Mouse (Mus musculus): ENCODE data around the gene Sarnp. TPM values are rescaled to one million over a fixed set of nuclear protein-coding genes. Genes with fewer than 3 reads are reported as not detected.

Gene Sarnp
- polyA plus RNA-seq, 1 experiment = 45.2 TPM

GRCm38 (mm10) chr10:128923013-128923691 is 106.0 kb downstream of the Sarnp start:
- Histone ChIP-seq H3K4me1 (ENCODE audit: control insufficient read depth, insufficient read depth, low read length) (peaks cover 1% of the 10 kb centered on the region; the same call in 1 of the 2 replicates), H3K27ac (ENCODE audit: control insufficient read depth, insufficient read depth, low read depth, low read length, poor library complexity) (peak overlapping the region; percentile 94), H3K4me3 (replicated peaks; ENCODE audit: control insufficient read depth, low read depth, low read length) (peak overlapping the region; percentile 90)
- peak; percentile 60; the same call in 1 of the 2 replicates for TF ChIP-seq POLR2A (IDR thresholded peaks at IDR 0.05; ENCODE audit: borderline replicate concordance, control insufficient read depth, low read depth, low read length)
- TF ChIP-seq CTCF (IDR thresholded peaks at IDR 0.05; ENCODE audit: control insufficient read depth, insufficient read depth, low read length) = no peak
- WGBS = under 1% methylated on average over 42 of the region's 42 CpGs

- Histone ChIP-seq H3K27ac (ENCODE audit: control insufficient read depth, insufficient read depth, low read depth, low read length, poor library complexity) (peak within 1 kb of the TSS; percentile 94), H3K4me3 (replicated peaks; ENCODE audit: control insufficient read depth, low read depth, low read length) (peak within 1 kb of the TSS; percentile 90), H3K4me1 (ENCODE audit: control insufficient read depth, insufficient read depth, low read length) (peaks cover 1% of the 10 kb centered on the region; the same call in 1 of the 2 replicates)
- 37% methylated on average over 9 of the region's 9 CpGs for WGBS
- TF ChIP-seq CTCF (IDR thresholded peaks at IDR 0.05; ENCODE audit: control insufficient read depth, insufficient read depth, low read length) = no peak
- no peak for TF ChIP-seq POLR2A (IDR thresholded peaks at IDR 0.05; ENCODE audit: borderline replicate concordance, control insufficient read depth, low read depth, low read length)
These were observed 106.8 kb downstream of the Sarnp start, which contains the start of gene Bloc1s1 for GRCm38 (mm10) chr10:128923935-128924334. TSS of gene Bloc1s1 (minus strand) at chr10:128924035.

Other genes with a start within 250 kb of the Sarnp start
- gene Erbb3, start 227.7 kb upstream of the Sarnp start, polyA plus RNA-seq (2011; ENCODE audit: insufficient read depth, insufficient read length, low replicate concordance, missing spikeins) = 0.59 and 0.75 TPM in 2 replicates
- gene Rps26, start 190.6 kb upstream of the Sarnp start, polyA plus RNA-seq (2011; ENCODE audit: insufficient read depth, insufficient read length, low replicate concordance, missing spikeins) = 1,015 and 1,193 TPM in 2 replicates
- gene Ikzf4, start 171.3 kb upstream of the Sarnp start, polyA plus RNA-seq (2011; ENCODE audit: insufficient read depth, insufficient read length, low replicate concordance, missing spikeins) = not detected in 2 replicates
- 10.8 and 11.6 TPM in 2 replicates for gene Suox, start 143.3 kb upstream of the Sarnp start, polyA plus RNA-seq (2011; ENCODE audit: insufficient read depth, insufficient read length, low replicate concordance, missing spikeins)
- 26.4 and 35.4 TPM in 2 replicates for gene Rab5b, start 121.1 kb upstream of the Sarnp start, polyA plus RNA-seq (2011; ENCODE audit: insufficient read depth, insufficient read length, low replicate concordance, missing spikeins)
- gene Pmel, start 113.1 kb upstream of the Sarnp start, polyA plus RNA-seq (2011; ENCODE audit: insufficient read depth, insufficient read length, low replicate concordance, missing spikeins) = 1.4 TPM in 1 of 2 replicates, not detected in the other
- gene Cdk2, start 112.3 kb upstream of the Sarnp start, polyA plus RNA-seq (2011; ENCODE audit: insufficient read depth, insufficient read length, low replicate concordance, missing spikeins) = 60.6 and 62.9 TPM in 2 replicates
- gene Dgka, start 72.5 kb upstream of the Sarnp start, polyA plus RNA-seq (2011; ENCODE audit: insufficient read depth, insufficient read length, low replicate concordance, missing spikeins) = 19.2 and 41.7 TPM in 2 replicates
- 58.3 and 76.9 TPM in 2 replicates for gene Pym1, start 69.4 kb upstream of the Sarnp start, polyA plus RNA-seq (2011; ENCODE audit: insufficient read depth, insufficient read length, low replicate concordance, missing spikeins)
- 2.4 and 5.1 TPM in 2 replicates for gene Mmp19, start 26.4 kb upstream of the Sarnp start, polyA plus RNA-seq (2011; ENCODE audit: insufficient read depth, insufficient read length, low replicate concordance, missing spikeins)
- gene Dnajc14, start 13.3 kb upstream of the Sarnp start, polyA plus RNA-seq (2011; ENCODE audit: insufficient read depth, insufficient read length, low replicate concordance, missing spikeins) = 12.2 and 20.7 TPM in 2 replicates
- 2.8 and 8.3 TPM in 2 replicates for gene Tmem198b, start 13.0 kb upstream of the Sarnp start, polyA plus RNA-seq (2011; ENCODE audit: insufficient read depth, insufficient read length, low replicate concordance, missing spikeins)
- gene Ormdl2, start 4.3 kb downstream of the Sarnp start, polyA plus RNA-seq (2011; ENCODE audit: insufficient read depth, insufficient read length, low replicate concordance, missing spikeins) = 24.9 and 25.4 TPM in 2 replicates
- 2.4 and 3.6 TPM in 2 replicates for gene Gdf11, start 74.4 kb downstream of the Sarnp start, polyA plus RNA-seq (2011; ENCODE audit: insufficient read depth, insufficient read length, low replicate concordance, missing spikeins)
- 49.2 and 134 TPM in 2 replicates for gene Cd63, start 83.7 kb downstream of the Sarnp start, polyA plus RNA-seq (2011; ENCODE audit: insufficient read depth, insufficient read length, low replicate concordance, missing spikeins)
- gene Rdh5, start 105.6 kb downstream of the Sarnp start, polyA plus RNA-seq (2011; ENCODE audit: insufficient read depth, insufficient read length, low replicate concordance, missing spikeins) = 2.6 and 6.2 TPM in 2 replicates
- 78.6 and 92.7 TPM in 2 replicates for gene Bloc1s1, start 106.7 kb downstream of the Sarnp start, polyA plus RNA-seq (2011; ENCODE audit: insufficient read depth, insufficient read length, low replicate concordance, missing spikeins)
- 1.4 and 1.9 TPM in 2 replicates for gene Itga7, start 116.5 kb downstream of the Sarnp start, polyA plus RNA-seq (2011; ENCODE audit: insufficient read depth, insufficient read length, low replicate concordance, missing spikeins)
- gene Mettl7b, start 143.7 kb downstream of the Sarnp start, polyA plus RNA-seq (2011; ENCODE audit: insufficient read depth, insufficient read length, low replicate concordance, missing spikeins) = 1.3 and 3.7 TPM in 2 replicates
- not detected in 2 replicates for gene Olfr9, start 172.1 kb downstream of the Sarnp start, polyA plus RNA-seq (2011; ENCODE audit: insufficient read depth, insufficient read length, low replicate concordance, missing spikeins)
- gene Olfr763, start 193.5 kb downstream of the Sarnp start, polyA plus RNA-seq (2011; ENCODE audit: insufficient read depth, insufficient read length, low replicate concordance, missing spikeins) = not detected in 2 replicates
- gene Olfr764-ps1, start 222.6 kb downstream of the Sarnp start, polyA plus RNA-seq (2011; ENCODE audit: insufficient read depth, insufficient read length, low replicate concordance, missing spikeins) = not detected in 2 replicates
- not detected in 2 replicates for gene Olfr765, start 232.7 kb downstream of the Sarnp start, polyA plus RNA-seq (2011; ENCODE audit: insufficient read depth, insufficient read length, low replicate concordance, missing spikeins)

All from bone marrow, adult 2 months (tissue).